Mouse (Mus musculus) hindbrain, embryonic 15.5 days (tissue): ENCODE results near the gene Iqschfp. TPM values are rescaled to one million over a fixed set of nuclear protein-coding genes. Genes with fewer than 3 reads are reported as not detected.

Source experiments
- ATAC-seq: fragments of 200-750 bp; cut with Nextera tagmentation; 2 replicates; pipeline ENCODE4 v1.8.0; 2017; ENCODE audit warnings: low read depth, moderate number of reproducible peaks, moderate TSS enrichment; ENCODE audit not compliant: low FRiP score
- H3K27ac ChIP-seq: fragments of 300-500 bp; sonication (generic); replicated peaks from 2 replicates; pipeline ENCODE4 v1.5.1; 2015; ENCODE audit warnings: mild to moderate bottlenecking, inconsistent platforms
- H3K27me3 ChIP-seq: fragments of 300-500 bp; sonication (generic); 2 replicates; pipeline ENCODE4 v1.6.1; 2015; ENCODE audit warnings: control low read depth, inconsistent platforms
- H3K36me3 ChIP-seq: fragments of 300-500 bp; sonication (generic); 2 replicates; pipeline ENCODE4 v1.6.1; 2015; ENCODE audit warnings: control low read depth, inconsistent platforms
- H3K4me1 ChIP-seq: fragments of 300-500 bp; sonication (generic); replicated peaks from 2 replicates; pipeline ENCODE4 v1.6.1; 2015; ENCODE audit warnings: control low read depth, inconsistent platforms
- H3K4me2 ChIP-seq: fragments of 300-500 bp; sonication (generic); 2 replicates; pipeline ENCODE4 v1.6.1; 2015; ENCODE audit warnings: moderate library complexity, mild to moderate bottlenecking, inconsistent platforms
- H3K4me3 ChIP-seq: fragments of 300-500 bp; sonication (generic); 2 replicates; pipeline ENCODE4 v1.5.1; 2015; ENCODE audit warnings: mild to moderate bottlenecking, inconsistent platforms
- H3K9ac ChIP-seq: fragments of 300-500 bp; sonication (generic); 2 replicates; pipeline ENCODE4 v1.6.1; 2015; ENCODE audit warnings: inconsistent platforms
- H3K9me3 ChIP-seq: fragments of 300-500 bp; sonication (generic); 2 replicates; pipeline ENCODE4 v1.6.1; 2016; ENCODE audit warnings: control low read depth, inconsistent platforms
- WGBS: fragments of 180-500 bp; shearing (Covaris S2); methylation state at CpG from one replicate; pipeline ENCODE4 v1.1.7; 2015; 5-methylcytosine and 5-hydroxymethylcytosine counted together
- polyA plus RNA-seq: library from polyadenylated mRNA; unstranded; fragments of >200 nt; fragmentation: Nextera tagmentation; extraction: Ambion mirVana; gene quantifications from 2 replicates; pipeline ENCODE4 v1.2.1, GENCODE M21; 2015

Iqschfp gene
- polyA plus RNA-seq, 1 experiment from 2014 or later = 7.3 TPM

DNA sequence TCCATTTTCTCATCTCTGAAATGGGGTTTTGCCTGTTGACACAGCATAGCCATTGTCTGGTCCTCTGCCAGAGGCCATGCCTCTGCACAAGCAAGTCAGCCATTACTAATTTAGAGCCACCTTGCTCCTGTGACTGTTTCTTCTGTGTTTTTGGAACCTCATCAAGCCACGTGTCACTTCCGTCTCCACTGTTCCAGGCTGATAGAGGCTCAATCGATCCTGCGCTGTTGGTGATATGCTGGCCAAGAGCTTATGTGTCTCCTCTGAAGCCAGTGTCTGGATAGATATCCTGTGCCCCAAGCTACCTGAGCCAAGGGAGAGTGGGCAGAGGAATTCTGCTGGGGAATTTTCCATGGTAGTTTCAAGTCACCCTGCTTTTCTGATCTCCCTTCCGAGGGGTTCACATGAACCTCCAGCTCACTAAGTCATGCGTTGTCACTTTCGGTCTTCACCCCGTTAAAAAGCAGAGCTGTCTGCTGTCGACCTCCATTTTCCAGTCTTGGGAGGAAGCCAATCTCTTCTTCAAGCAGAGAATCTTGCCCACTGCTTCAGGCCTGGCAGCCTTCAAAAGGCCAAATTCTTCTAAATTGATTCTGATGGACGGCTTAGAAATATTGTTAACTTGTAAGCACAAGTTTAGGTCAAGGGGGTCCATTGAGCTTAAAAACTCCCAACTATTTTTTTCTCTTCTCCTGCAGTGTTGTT is 683.8 kb downstream of the Iqschfp start:
- Histone ChIP-seq H3K9me3 (no peaks in the 10 kb centered on the region), H3K4me2 (peak overlapping the region; percentile 61), H3K4me1 (peaks cover 59% of the 10 kb centered on the region), H3K27me3 (no peaks in the 10 kb centered on the region), H3K36me3 (no peaks in the 10 kb centered on the region), H3K27ac (peak overlapping the region; percentile 98), H3K4me3 (peak overlapping the region; percentile 58), H3K9ac (peak overlapping the region; percentile 28; the same call in 1 of the 2 replicates)
- no peak for ATAC-seq
- WGBS = 44% methylated on average over 10 of the region's 10 CpGs

GRCm38 (mm10) chr3:68576431-68576830 is 684.4 kb downstream of the Iqschfp start:
- peak overlapping the region; percentile 28 for H3K9ac ChIP-seq
- peak overlapping the region; percentile 58; the same call in 1 of the 2 replicates for H3K4me3 ChIP-seq
- 8% methylated on average over 7 of the region's 7 CpGs for WGBS
- peak overlapping the region; percentile 98 for H3K27ac ChIP-seq
- no peaks in the 10 kb centered on the region for H3K27me3 ChIP-seq
- peaks cover 60% of the 10 kb centered on the region for H3K4me1 ChIP-seq
- H3K36me3 ChIP-seq = no peaks in the 10 kb centered on the region
- no peaks in the 10 kb centered on the region for H3K9me3 ChIP-seq
- H3K4me2 ChIP-seq = peak overlapping the region; percentile 61
- ATAC-seq = 0 out of 2 replicates have a peak, but pooled peaks have one; percentile 23

GRCm38 (mm10) chr3:68576948-68577347 is 684.9 kb downstream of the Iqschfp start:
- Histone ChIP-seq H3K27me3 (no peaks in the 10 kb centered on the region), H3K4me1 (peaks cover 63% of the 10 kb centered on the region), H3K36me3 (no peaks in the 10 kb centered on the region), H3K27ac (peak overlapping the region; percentile 98), H3K4me3 (no peak overlapping the region; the same call in 1 of the 2 replicates), H3K9me3 (no peaks in the 10 kb centered on the region), H3K4me2 (peak overlapping the region; percentile 61), H3K9ac (peak overlapping the region; percentile 28; the same call in 1 of the 2 replicates)
- whole genome bisulfite sequencing = 42% methylated on average over 5 of the region's 5 CpGs
- no peak for ATAC-seq

DNA sequence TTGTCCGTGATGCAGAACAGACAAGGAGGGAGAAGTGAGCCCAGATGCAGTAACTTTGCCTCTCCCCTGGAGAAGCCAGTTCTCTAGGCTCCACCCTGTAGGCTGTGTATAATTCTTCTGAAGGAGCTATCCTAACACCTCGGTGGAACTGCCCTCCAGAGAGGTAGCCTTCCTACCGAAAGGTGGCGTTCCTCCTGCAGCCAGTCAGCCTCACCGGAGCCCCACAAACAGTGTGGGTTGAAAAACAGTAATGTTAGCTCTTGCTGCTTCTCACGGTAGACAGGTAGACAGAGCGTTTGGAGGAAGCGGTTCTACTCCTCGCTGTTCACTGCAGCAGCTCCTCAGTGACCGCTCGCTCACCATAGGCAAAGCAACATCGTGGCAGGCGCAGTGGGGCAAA is 689.6 kb downstream of the Iqschfp start:
- no peak overlapping the region for H3K9ac ChIP-seq
- H3K36me3 ChIP-seq = no peaks in the 10 kb centered on the region
- no peaks in the 10 kb centered on the region for H3K27me3 ChIP-seq
- no peak overlapping the region for H3K4me3 ChIP-seq
- H3K4me1 ChIP-seq = peaks cover 71% of the 10 kb centered on the region
- no peak overlapping the region for H3K4me2 ChIP-seq
- H3K9me3 ChIP-seq = no peaks in the 10 kb centered on the region
- ATAC-seq = no peak
- H3K27ac ChIP-seq = no peak overlapping the region; the same call in 1 of the 2 replicates
- WGBS = 60% methylated on average over 13 of the region's 13 CpGs

DNA sequence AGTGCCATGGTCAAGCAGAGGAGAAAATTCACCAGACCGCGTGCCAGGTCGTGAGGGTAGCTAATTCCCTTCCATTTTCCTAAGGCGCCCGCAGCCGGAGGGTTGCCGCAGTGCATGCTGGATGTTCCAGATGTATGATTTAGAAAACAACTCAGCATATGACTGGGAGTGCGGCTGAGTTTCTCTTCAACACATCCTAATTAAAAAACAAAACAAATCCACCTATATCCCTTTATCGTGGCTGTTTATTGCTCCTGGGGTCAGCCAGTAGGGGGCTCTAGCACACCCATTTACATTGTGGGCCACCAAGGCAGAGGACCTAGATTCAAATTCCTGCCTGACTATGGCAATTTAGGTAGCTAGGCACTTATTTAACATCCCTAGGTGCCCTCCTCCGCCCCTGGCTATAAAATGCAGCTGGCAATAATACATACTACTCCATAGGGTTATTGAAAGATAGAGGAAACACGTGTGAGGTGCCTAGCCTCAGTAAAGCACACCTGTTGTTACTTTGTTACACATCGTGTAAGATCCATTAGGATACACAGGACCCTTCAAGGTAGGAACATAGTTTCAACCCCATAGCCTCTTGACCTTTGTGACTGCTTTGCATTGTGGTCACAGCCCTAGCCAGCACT is 690.2 kb downstream of the Iqschfp start:
- Histone ChIP-seq H3K4me1 (peaks cover 71% of the 10 kb centered on the region), H3K4me3 (no peak overlapping the region), H3K4me2 (peak overlapping the region; percentile 36), H3K27ac (peak overlapping the region; percentile 70; the same call in 1 of the 2 replicates), H3K9me3 (no peaks in the 10 kb centered on the region), H3K36me3 (no peaks in the 10 kb centered on the region), H3K9ac (no peak overlapping the region), H3K27me3 (no peaks in the 10 kb centered on the region)
- 0 out of 2 replicates have a peak, but pooled peaks have one; percentile 9 for ATAC-seq
- WGBS = 64% methylated on average over 12 of the region's 12 CpGs

- Histone ChIP-seq H3K4me1 (peaks cover 77% of the 10 kb centered on the region), H3K4me2 (peak overlapping the region; percentile 36), H3K9me3 (no peaks in the 10 kb centered on the region), H3K27me3 (no peaks in the 10 kb centered on the region), H3K27ac (peak overlapping the region; percentile 70), H3K9ac (no peak overlapping the region), H3K4me3 (no peak overlapping the region), H3K36me3 (no peaks in the 10 kb centered on the region)
- no peak for ATAC-seq
- 8% methylated on average over 14 of the region's 14 CpGs for WGBS
Observed at GRCm38 (mm10) chr3:68583031-68583693, 691.1 kb downstream of the Iqschfp start.

- Histone ChIP-seq H3K4me2 (peak overlapping the region; percentile 36), H3K4me1 (peaks cover 76% of the 10 kb centered on the region), H3K9me3 (no peaks in the 10 kb centered on the region), H3K9ac (no peak overlapping the region), H3K27me3 (no peaks in the 10 kb centered on the region), H3K36me3 (no peaks in the 10 kb centered on the region), H3K4me3 (no peak overlapping the region), H3K27ac (peak overlapping the region; percentile 70)
- peak; percentile 83 for ATAC-seq
- 23% methylated on average over 13 of the region's 14 CpGs for WGBS
Observed at GRCm38 (mm10) chr3:68583771-68584511, 691.9 kb downstream of the Iqschfp start.

DNA sequence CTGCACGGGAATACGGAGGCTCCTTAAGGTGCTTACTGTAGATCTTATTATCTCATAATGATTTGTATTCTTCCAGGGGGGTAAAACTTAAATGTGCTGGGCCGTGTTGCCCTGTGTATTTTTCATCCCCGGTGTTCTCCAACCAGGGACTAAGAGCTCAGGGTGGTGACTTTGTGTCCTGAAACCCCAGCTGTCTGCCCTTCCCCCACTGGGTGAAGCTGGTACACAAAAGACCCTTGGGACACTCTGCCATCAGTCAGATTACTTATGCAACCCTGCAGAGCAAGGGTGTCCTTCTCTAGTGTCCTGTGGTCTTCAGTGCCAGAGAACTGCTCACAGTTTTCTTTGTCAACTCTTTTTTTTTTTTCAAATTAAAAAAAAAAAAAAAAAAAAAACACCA is 693.2 kb downstream of the Iqschfp start:
- Histone ChIP-seq H3K27ac (no peak overlapping the region), H3K4me1 (peaks cover 76% of the 10 kb centered on the region), H3K36me3 (no peaks in the 10 kb centered on the region), H3K4me2 (no peak overlapping the region), H3K27me3 (no peaks in the 10 kb centered on the region), H3K9ac (no peak overlapping the region), H3K9me3 (no peaks in the 10 kb centered on the region), H3K4me3 (no peak overlapping the region)
- ATAC-seq = no peak
- 60% methylated on average over 4 of the region's 4 CpGs for WGBS

- Histone ChIP-seq H3K27me3 (no peaks in the 10 kb centered on the region), H3K4me2 (no peak overlapping the region), H3K27ac (0 out of 2 replicates have a peak overlapping the region, but pooled peaks have one; percentile 26), H3K4me1 (peaks cover 78% of the 10 kb centered on the region), H3K9ac (no peak overlapping the region), H3K9me3 (no peaks in the 10 kb centered on the region), H3K4me3 (no peak overlapping the region), H3K36me3 (no peaks in the 10 kb centered on the region)
- ATAC-seq = no peak
- whole genome bisulfite sequencing = 25% methylated on average over 9 of the region's 9 CpGs
Observed at GRCm38 (mm10) chr3:68586646-68587064, 694.6 kb downstream of the Iqschfp start.

GRCm38 (mm10) chr3:68587567-68588245 is 695.7 kb downstream of the Iqschfp start:
- H3K4me2 ChIP-seq = no peak overlapping the region
- H3K27ac ChIP-seq = peak overlapping the region; percentile 35; the same call in 1 of the 2 replicates
- H3K4me1 ChIP-seq = peaks cover 74% of the 10 kb centered on the region
- H3K4me3 ChIP-seq = no peak overlapping the region
- 39% methylated on average over 10 of the region's 10 CpGs for WGBS
- no peaks in the 10 kb centered on the region for H3K36me3 ChIP-seq
- H3K9ac ChIP-seq = no peak overlapping the region
- no peak for ATAC-seq
- H3K27me3 ChIP-seq = no peaks in the 10 kb centered on the region
- H3K9me3 ChIP-seq = no peaks in the 10 kb centered on the region

- H3K9ac ChIP-seq = no peak overlapping the region
- peaks cover 72% of the 10 kb centered on the region for H3K4me1 ChIP-seq
- 81% methylated on average over 9 of the region's 9 CpGs for WGBS
- H3K36me3 ChIP-seq = no peaks in the 10 kb centered on the region
- no peak for ATAC-seq
- H3K4me3 ChIP-seq = no peak overlapping the region
- no peak overlapping the region for H3K27ac ChIP-seq
- no peak overlapping the region for H3K4me2 ChIP-seq
- H3K27me3 ChIP-seq = no peaks in the 10 kb centered on the region
- H3K9me3 ChIP-seq = no peaks in the 10 kb centered on the region
Observed at GRCm38 (mm10) chr3:68589220-68589840, 697.3 kb downstream of the Iqschfp start.
